In genomic region chr2:146576298-146576905, GRCm38 (mm10) we compare ENCODE assay signal across 11 mouse cellular contexts.
DNase-seq lines count a peak whose midpoint lies in the region; ATAC-seq and TF ChIP-seq lines count a peak whose summit lies in the region.
"Had no signal": no experiment of that assay in that cellular context is flagged by ENCODE, and none has a peak within 500 bp of the region (broad histone marks: within the 10 kb centered on the region; RNA-seq: fewer than 3 reads in every experiment).

No protein-coding gene starts in this region.

- H3K4me1 ChIP-seq in limb, embryonic 12.5 days (replicated peaks), result peaks cover 16% of the 10 kb centered on the region
- no peaks in the 10 kb centered on the region for H3K4me1 ChIP-seq in limb, embryonic 10.5 days
- 0 out of 2 replicates have a peak, but pooled peaks cover 4% of the 10 kb centered on the region for H3K4me1 ChIP-seq in intestine, postnatal 0 days (replicated peaks; ENCODE audit: control insufficient read depth, insufficient read depth, low read length)
- no peaks in the 10 kb centered on the region for H3K4me1 ChIP-seq in stomach, postnatal 0 days (replicated peaks; ENCODE audit: control insufficient read depth, insufficient read depth)
- H3K4me1 ChIP-seq: midbrain, embryonic 15.5 days; neural tube, embryonic 13.5 days had no signal

- H3K4me2 ChIP-seq in limb, embryonic 12.5 days, result no peak overlapping the region
- H3K4me2 ChIP-seq in intestine, postnatal 0 days (replicated peaks; ENCODE audit: low read depth), result peak overlapping the region; percentile 6; the same call in 1 of the 2 replicates
- no peak overlapping the region for H3K4me2 ChIP-seq in stomach, postnatal 0 days (replicated peaks; ENCODE audit: low read depth)
- H3K4me2 ChIP-seq: midbrain, embryonic 15.5 days; neural tube, embryonic 13.5 days had no signal

- no peaks in the 10 kb centered on the region for H3K27me3 ChIP-seq in limb, embryonic 12.5 days
- H3K27me3 ChIP-seq in limb, embryonic 10.5 days (ENCODE audit: low read depth, poor library complexity, severe bottlenecking), result no peaks in the 10 kb centered on the region
- no peaks in the 10 kb centered on the region for H3K27me3 ChIP-seq in intestine, postnatal 0 days (replicated peaks; ENCODE audit: control insufficient read depth, insufficient read depth, low read length)
- no peaks in the 10 kb centered on the region for H3K27me3 ChIP-seq in stomach, postnatal 0 days (ENCODE audit: control insufficient read depth, insufficient read depth, low read length)
- H3K27me3 ChIP-seq: midbrain, embryonic 15.5 days; neural tube, embryonic 13.5 days had no signal

- H3K9me3 ChIP-seq in limb, embryonic 12.5 days, result no peaks in the 10 kb centered on the region
- no peaks in the 10 kb centered on the region for H3K9me3 ChIP-seq in limb, embryonic 10.5 days (replicated peaks)
- H3K9me3 ChIP-seq in intestine, postnatal 0 days (ENCODE audit: control insufficient read depth), result no peaks in the 10 kb centered on the region
- no peaks in the 10 kb centered on the region for H3K9me3 ChIP-seq in stomach, postnatal 0 days (ENCODE audit: control insufficient read depth, low read length)
- H3K9me3 ChIP-seq: neural tube, embryonic 13.5 days had no signal

- WGBS in limb, embryonic 12.5 days, result 64% methylated on average over 4 of the region's 4 CpGs
- 64% methylated on average over 4 of the region's 4 CpGs for WGBS in limb, embryonic 10.5 days
- 18% methylated on average over 4 of the region's 4 CpGs for WGBS in intestine, postnatal 0 days
- WGBS in stomach, postnatal 0 days, result 43% methylated on average over 4 of the region's 4 CpGs

- H3K4me3 ChIP-seq in limb, embryonic 12.5 days (replicated peaks), result no peak overlapping the region
- no peak overlapping the region for H3K4me3 ChIP-seq in limb, embryonic 10.5 days
- H3K4me3 ChIP-seq in intestine, postnatal 0 days (ENCODE audit: low read depth, low read length), result no peak overlapping the region
- H3K4me3 ChIP-seq in stomach, postnatal 0 days (ENCODE audit: low read depth, low read length), result no peak overlapping the region
- H3K4me3 ChIP-seq: midbrain, embryonic 15.5 days; neural tube, embryonic 13.5 days had no signal

- H3K9ac ChIP-seq in limb, embryonic 12.5 days (replicated peaks), result no peak overlapping the region
- no peak overlapping the region for H3K9ac ChIP-seq in intestine, postnatal 0 days (ENCODE audit: low read depth, low read length)
- no peak overlapping the region for H3K9ac ChIP-seq in stomach, postnatal 0 days (ENCODE audit: low read length)
- H3K9ac ChIP-seq: midbrain, embryonic 15.5 days; neural tube, embryonic 13.5 days had no signal

- TF ChIP-seq EP300 in stomach, postnatal 0 days (optimal IDR thresholded peaks at IDR 0.05), result no peak

- TF ChIP-seq CTCF in intestine, postnatal 0 days (IDR thresholded peaks at IDR 0.05; ENCODE audit: low read depth), result no peak
- TF ChIP-seq CTCF in stomach, postnatal 0 days (IDR thresholded peaks at IDR 0.05; ENCODE audit: low read depth), result no peak

- no peak for DNase-seq in limb, embryonic 10.5 days (ENCODE audit: low spot score)
- peak; percentile 64 for DNase-seq in kidney, postnatal 14 days
- DNase-seq in stomach, postnatal 0 days (ENCODE audit: low spot score), result no peak
- DNase-seq in layer of hippocampus, adult 8-10 months (ENCODE audit: low spot score in 2 of 2), result no peak
- DNase-seq in Muller cell, postnatal 12 days (ENCODE audit: inconsistent ontology term), result no peak
- DNase-seq: lung, postnatal 4 days; thymus, postnatal 25 days had no signal

- H3K36me3 ChIP-seq in limb, embryonic 12.5 days, result no peaks in the 10 kb centered on the region
- H3K36me3 ChIP-seq in limb, embryonic 10.5 days, result no peaks in the 10 kb centered on the region
- no peaks in the 10 kb centered on the region for H3K36me3 ChIP-seq in intestine, postnatal 0 days (ENCODE audit: control insufficient read depth, insufficient read depth)
- no peaks in the 10 kb centered on the region for H3K36me3 ChIP-seq in stomach, postnatal 0 days (ENCODE audit: control insufficient read depth, insufficient read depth, low read length)
- H3K36me3 ChIP-seq: midbrain, embryonic 15.5 days; neural tube, embryonic 13.5 days had no signal

- ATAC-seq in limb, embryonic 12.5 days (ENCODE audit: insufficient number of reproducible peaks, insufficient read depth, low FRiP score, low TSS enrichment, low read depth), result no peak
- peak; percentile 79 for ATAC-seq in intestine, postnatal 0 days
- 0 out of 2 replicates have a peak, but pooled peaks have one; percentile 49 for ATAC-seq in stomach, postnatal 0 days (ENCODE audit: low FRiP score, low TSS enrichment)
- ATAC-seq: midbrain, embryonic 15.5 days had no signal

- H3K27ac ChIP-seq in limb, embryonic 12.5 days, result peak overlapping the region; percentile 53; the same call in 1 of the 2 replicates
- H3K27ac ChIP-seq in limb, embryonic 10.5 days, result no peak overlapping the region
- H3K27ac ChIP-seq in intestine, postnatal 0 days (ENCODE audit: low read depth, low read length), result peak overlapping the region; percentile 24
- no peak overlapping the region; the same call in 1 of the 2 replicates for H3K27ac ChIP-seq in stomach, postnatal 0 days (replicated peaks)
- H3K27ac ChIP-seq: midbrain, embryonic 15.5 days; neural tube, embryonic 13.5 days had no signal

Comparison
In these comparisons a context has a peak if more than half of its experiments do, and no peak if none do; other contexts are left out.
1. H3K27ac ChIP-seq: peak in limb, embryonic 12.5 days (single experiment) and intestine, postnatal 0 days (single experiment); none in limb, embryonic 10.5 days (single experiment) and stomach, postnatal 0 days (single experiment).